Mouse (Mus musculus): ENCODE results near the gene Zc3hav1l. TPM values are rescaled to one million over a fixed set of nuclear protein-coding genes. Genes with fewer than 3 reads are reported as not detected.
A peak's percentile ranks its signal among the peaks of the same experiment; 100 is the strongest.

Zc3hav1l gene
- 5.4 and 5.8 TPM in 2 replicates for polyA plus RNA-seq (2012)

- TF ChIP-seq GATA1 (IDR thresholded peaks at IDR 0.05; ENCODE audit: low read length) = no peak
Observed at GRCm38 (mm10) chr6:38298761-38299401, at the start of gene Zc3hav1l. Gene Zc3hav1l, minus strand, starts transcription at chr6:38299259.

- TF ChIP-seq GATA1 (IDR thresholded peaks at IDR 0.05; ENCODE audit: low read length) = no peak
Observed at GRCm38 (mm10) chr6:38347875-38348274, 48.8 kb upstream of the Zc3hav1l start.

DNA sequence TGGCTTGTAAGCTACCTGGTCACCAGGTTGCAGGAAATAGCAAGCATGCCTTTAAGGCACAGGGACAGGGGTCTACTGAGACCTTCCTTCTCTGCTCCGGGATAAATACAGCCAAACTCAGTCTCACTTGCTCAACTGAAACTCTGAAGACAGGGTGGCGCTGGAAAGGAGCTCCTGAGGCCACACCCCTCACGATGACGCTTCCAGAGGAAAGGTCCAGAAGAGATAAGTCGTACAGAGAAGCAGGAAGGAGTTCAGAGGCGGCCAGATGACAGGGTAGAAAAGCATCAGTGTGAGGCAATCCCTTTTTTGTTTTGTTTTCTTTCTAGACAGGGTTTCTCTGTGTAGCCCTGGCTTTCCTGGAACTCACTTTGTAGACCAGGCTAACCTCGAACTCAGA, 46.7 kb upstream of the Zc3hav1l start:
- TF ChIP-seq GATA1 (IDR thresholded peaks at IDR 0.05; ENCODE audit: low read length) = no peak

- no peak for TF ChIP-seq GATA1 (IDR thresholded peaks at IDR 0.05; ENCODE audit: low read length)
Observed at GRCm38 (mm10) chr6:38344006-38344670, 45.1 kb upstream of the Zc3hav1l start.

- no peak for TF ChIP-seq GATA1 (IDR thresholded peaks at IDR 0.05; ENCODE audit: low read length)
Observed at GRCm38 (mm10) chr6:38343581-38343980, 44.5 kb upstream of the Zc3hav1l start.

GRCm38 (mm10) chr6:38342666-38342992, 43.6 kb upstream of the Zc3hav1l start:
- no peak for TF ChIP-seq GATA1 (IDR thresholded peaks at IDR 0.05; ENCODE audit: low read length)

DNA sequence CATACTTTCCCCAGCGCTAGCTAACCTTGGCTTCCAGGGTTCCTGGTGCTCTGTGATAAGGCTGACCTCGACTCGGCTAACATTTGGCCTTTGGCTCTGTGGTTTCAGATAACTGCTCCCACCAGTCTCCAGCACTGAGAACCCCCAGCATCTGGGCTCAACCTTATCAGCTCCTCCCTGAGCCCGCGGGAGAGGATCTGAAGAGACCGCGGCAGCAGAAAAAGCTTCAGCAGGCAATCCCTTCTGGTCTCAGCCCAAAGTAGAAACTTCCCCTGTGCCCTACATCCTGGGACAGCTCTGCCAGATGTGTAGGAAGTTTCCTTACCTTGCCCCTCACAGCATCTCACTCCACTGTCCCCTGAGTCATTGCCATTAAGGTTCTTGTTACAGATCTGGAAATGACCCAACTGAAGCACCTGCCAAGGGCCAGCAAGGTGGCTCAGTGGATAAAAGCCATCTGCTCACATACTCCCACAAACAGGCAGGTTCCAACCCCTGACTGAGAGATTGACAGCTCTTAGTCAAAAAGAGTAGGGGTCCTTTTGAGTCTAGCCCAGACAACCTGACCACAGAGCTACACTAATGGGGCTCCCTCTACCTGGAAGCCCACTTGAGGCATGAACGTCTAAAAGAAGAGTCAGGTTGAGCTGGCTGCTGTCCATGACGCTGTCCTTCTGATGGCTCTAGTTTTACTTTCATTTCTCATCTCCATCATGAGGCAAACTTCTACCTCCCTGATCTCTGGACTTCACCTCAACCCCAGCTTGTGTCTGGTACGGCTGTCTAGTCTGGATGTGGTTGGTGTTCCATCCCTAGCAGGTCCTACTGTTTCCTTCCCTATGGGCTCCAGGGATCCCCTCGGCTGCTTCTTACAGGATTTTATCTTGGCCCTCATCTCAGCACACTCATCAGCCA, 42.9 kb upstream of the Zc3hav1l start:
- TF ChIP-seq GATA1 (IDR thresholded peaks at IDR 0.05; ENCODE audit: low read length) = peak; percentile 90

DNA sequence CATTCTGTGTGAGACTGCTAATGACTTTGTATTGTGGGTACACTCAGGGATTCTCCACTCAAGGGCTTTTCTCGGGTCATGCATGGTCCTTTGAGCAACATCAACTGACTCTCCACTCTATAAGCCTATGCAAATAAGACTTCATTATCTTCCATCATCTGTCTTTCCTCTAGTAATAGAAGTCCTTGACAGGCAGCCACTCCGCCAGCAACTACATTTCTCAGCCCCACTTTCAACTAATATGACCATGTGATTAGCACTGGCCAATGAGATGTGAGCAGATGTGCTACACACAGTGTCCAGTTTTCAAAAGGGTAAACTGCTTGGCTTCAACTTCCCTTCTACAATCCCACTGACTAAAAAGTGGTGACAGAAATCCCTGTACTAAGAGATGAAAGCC, 40.0 kb upstream of the Zc3hav1l start:
- no peak for TF ChIP-seq GATA1 (IDR thresholded peaks at IDR 0.05; ENCODE audit: low read length)

- TF ChIP-seq GATA1 (IDR thresholded peaks at IDR 0.05; ENCODE audit: low read length) = no peak
Observed at GRCm38 (mm10) chr6:38337951-38338350, 38.9 kb upstream of the Zc3hav1l start.

DNA sequence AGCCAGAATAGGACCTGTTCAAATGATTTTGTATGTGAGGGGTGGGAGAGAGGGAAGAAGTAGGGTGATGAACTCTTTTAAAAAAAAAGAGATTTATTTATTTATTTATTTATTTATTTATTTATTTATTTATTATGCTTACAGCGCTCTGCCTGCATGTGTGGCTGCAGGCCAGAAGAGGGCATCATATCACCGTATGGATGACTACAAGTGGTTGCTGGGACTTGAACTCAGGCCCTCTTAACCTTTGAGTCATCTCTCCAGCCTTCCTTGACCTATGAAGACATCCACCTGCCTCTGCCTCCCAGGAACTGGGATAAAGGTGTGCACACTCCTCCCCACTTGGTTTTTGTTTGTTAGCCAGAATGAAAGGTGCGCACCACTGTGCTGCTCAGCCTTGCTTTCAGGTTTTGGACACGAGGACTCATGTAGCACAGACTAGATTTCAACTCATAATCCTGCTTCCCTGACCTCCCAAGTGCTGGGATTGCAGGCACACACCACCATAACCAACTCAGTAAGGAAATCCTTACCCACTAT, 38.2 kb upstream of the Zc3hav1l start:
- TF ChIP-seq GATA1 (IDR thresholded peaks at IDR 0.05; ENCODE audit: low read length) = no peak

- TF ChIP-seq GATA1 (IDR thresholded peaks at IDR 0.05; ENCODE audit: low read length) = no peak
Observed at GRCm38 (mm10) chr6:38335264-38335663, 36.2 kb upstream of the Zc3hav1l start.

DNA sequence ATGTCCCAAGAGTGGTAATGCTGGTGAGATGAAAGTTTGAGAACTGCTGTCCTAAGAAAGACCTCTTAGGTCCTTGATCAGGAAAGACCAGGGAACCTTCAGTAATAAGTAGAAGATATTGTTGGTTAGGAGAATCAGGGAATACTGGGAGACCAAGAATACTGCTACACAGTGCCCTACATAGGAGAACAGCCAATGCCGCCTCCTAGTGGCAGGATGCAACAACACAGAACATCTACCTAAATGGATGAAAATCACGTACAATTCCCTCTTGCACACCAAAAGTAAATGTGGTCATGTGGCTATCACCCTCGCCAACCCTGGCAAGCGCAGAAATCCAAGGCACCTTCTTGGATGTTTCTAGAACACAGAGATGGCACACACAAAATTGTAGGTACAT, 27.5 kb upstream of the Zc3hav1l start:
- TF ChIP-seq GATA1 (IDR thresholded peaks at IDR 0.05; ENCODE audit: low read length) = no peak

GRCm38 (mm10) chr6:38320621-38321020, 21.6 kb upstream of the Zc3hav1l start:
- TF ChIP-seq GATA1 (IDR thresholded peaks at IDR 0.05; ENCODE audit: low read length) = no peak

GRCm38 (mm10) chr6:38316050-38316449, 17.0 kb upstream of the Zc3hav1l start:
- no peak for TF ChIP-seq GATA1 (IDR thresholded peaks at IDR 0.05; ENCODE audit: low read length)

DNA sequence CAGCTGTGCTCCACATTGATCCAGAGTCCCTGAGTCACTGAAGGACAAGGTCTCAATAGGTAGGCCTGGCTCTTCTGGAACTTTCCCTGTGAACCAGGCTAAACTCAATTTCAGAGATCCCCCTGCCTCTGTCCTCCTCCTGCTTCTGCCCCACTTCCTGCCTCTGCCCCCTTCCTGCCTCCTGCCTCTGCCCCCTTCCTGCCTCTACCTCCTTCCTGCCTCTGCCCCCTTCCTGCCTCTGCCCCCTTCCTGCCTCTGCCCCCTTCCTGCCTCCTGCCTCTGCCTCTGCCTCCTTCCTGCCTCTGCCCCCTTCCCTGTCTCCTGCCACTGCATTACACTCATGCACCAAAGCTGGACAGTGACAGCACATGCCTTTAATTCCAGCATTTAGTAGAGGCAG, 10.7 kb upstream of the Zc3hav1l start:
- no peak for TF ChIP-seq GATA1 (IDR thresholded peaks at IDR 0.05; ENCODE audit: low read length)

- no peak for TF ChIP-seq GATA1 (IDR thresholded peaks at IDR 0.05; ENCODE audit: low read length)
Observed at GRCm38 (mm10) chr6:38304981-38305380, 5.9 kb upstream of the Zc3hav1l start.

All from G1E-ER4 (cell line).